Mouse (Mus musculus) right cerebral cortex, adult 18-20 months (tissue): ENCODE measurements at regions not wholly inside any gene's neighbourhood (a gene's known extent, or its start where the extent isn't known, plus 50 kb on each side); places are given as distances from the start of the nearest gene placed in this dataset.
A peak's percentile ranks its signal among the peaks of the same experiment; 100 is the strongest.

ENCODE experiments used
- DNase-seq: peaks from one replicate; pipeline ENCODE4 v3.0.0; 2022; ENCODE audit warnings: mixed read lengths

DNA sequence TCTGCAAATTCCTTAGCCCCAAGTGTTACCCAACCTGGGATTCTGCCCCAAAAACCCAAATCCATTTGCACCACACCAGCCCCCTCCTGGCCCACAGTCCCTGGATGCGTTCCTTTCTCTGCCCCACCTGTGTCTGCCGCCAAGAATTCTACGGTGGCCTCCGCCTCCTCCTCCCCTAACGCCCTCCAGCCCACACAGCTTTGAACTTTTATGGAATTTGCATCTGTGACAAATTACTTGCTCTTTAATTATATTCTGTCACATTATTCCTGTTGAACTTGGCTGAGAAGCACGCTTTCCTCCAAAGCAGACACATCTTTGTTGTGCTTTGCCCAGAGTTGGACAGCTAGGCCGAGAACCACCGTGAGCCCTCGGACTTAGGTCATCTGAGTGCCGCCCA lies 131.8 kb upstream of the Cops8 start:
- DNase-seq: no peak

DNA sequence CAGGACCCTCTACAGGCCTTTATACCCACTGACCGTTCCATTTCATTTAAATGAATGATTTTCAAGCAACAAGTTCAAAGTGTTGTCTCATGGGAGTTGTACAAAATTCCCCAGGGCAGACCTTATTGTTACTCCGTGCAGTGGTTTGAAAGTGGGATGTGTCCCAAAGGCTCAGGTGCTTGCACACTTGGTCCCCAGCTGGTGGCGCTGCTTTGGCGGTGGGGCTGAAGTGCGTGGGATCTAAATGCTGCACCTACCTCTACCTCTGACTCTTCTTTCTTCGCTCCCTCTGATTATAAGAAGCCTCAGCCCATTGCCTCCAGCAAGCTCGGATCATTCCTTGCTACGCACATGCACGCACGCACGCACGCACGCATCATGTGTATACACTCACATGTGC lies 131.0 kb upstream of the Cops8 start:
- DNase-seq: no peak

DNA sequence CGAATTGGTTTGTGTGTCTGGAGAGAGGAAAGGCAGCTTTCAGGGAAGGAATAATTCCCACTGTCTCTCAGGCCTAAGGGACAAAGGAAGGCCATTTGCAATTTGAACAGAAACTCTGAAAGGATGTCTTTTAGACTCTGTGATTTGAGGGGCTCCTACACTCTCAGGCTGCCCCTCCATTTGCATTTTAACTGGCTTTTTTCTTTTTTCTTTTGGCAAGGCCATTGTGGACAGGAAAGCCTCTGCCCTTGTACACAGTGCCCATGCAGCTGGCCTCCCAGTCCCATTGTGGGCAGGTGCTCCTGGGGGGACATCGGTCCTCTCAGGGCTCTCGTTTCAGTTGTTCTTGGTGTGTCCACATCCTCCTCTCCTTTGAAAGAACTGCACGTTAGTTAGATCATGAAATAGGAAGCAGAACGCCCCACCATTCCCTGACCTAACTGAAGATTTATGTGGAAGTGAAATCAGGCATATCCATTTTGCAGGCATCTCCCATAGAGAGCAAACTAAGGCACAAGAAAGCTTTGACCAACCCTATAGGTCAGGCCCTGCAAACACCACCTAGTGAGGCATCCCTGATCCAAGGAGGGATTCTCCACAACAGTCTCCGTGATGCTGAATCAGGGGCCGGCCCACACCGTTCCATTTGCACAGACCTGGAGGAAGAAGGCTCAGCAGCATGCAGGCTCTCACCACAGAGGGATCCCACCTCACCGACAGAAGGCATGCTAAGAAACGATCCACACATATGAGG lies 127.5 kb upstream of the Cops8 start:
- no peak for DNase-seq

DNA sequence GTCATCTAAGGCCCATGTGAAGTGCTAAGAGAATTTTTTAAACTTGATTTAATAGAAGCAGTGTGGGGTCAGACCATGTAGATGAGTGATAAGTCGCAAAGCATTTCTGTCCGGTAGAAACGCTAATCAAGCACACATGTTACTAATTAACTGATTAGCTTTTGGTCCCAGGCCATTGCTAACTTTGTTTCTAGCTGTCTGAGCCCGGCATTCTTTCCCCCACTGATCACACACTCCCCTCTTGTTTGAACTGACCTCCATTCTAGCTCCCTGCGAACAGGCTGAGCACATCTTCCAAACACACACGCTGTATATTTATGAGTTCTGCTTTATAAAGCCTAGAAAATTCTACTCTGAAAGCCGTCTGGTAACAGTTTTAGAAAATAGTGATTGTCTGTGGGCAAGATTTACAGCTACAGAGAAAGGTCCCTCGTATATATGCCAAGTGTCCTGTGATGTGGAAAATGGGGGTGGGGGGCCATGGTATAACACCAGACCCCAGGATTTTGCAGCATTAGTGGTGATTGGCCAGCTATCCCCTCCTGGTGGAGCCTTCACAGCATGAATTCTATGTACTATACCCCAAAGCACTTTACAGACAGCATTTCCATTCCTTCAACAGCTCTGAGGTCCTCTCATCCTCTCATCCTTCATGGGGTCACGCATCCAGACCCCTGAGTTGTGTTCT lies 126.1 kb upstream of the Cops8 start:
- no peak for DNase-seq

DNA sequence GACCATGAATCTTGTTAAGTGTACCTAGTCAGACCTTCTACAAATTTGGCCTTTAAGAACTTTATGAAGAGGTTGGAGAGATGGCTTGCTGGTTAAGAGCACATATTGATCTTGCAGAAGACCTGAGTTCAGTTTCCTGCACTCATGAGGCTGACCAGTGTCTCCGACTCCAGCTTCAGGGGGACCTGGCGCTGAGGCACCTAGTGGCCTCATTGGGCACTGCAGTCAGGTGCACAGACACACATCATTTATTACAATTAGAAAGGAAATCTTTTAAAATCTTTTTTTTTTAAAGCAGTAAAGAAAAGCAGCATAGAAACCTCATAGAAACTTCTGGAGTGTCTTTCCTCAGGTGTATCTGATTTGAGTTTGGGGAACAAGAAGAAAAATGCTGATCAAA lies 123.9 kb upstream of the Cops8 start:
- no peak for DNase-seq

DNA sequence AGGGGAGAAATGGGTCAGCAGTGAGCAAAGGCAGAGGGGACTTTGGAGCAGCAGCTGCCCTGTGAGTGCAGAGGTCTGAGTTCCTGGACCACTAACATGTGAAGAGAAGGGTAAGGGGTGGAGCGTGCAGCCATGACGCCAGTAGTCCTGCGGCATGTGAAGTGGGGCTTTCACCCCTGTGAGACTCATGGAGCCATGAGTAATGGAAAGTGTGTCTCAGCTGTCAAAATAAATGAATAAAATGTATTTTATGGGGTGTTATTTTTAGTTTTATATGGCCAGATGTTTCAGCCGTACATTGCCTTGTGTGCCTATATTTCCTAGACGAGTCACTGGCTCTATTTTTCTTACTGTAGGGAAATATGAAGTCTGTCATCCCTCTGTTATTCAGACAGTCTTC lies 121.5 kb upstream of the Cops8 start:
- no peak for DNase-seq

DNA sequence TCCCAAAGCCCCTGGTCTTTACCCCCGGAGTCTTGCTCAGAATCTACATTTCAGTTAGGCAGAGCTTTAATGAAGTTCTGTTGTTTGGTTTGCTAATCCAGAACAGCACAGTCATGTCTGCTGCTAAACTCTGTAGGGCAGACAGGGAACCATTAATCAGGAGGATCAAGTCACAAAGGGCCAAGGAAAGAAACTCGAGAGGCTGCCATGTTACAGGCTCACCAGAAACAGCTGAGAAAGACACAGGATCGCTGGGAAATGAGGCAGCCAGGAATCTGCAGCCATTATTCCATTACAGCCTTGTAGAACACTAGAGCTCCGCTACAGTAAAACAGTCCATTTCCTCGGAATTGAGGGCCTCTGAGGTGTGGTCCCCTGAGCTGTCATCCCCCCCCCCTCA lies 121.1 kb upstream of the Cops8 start:
- DNase-seq: no peak

DNA sequence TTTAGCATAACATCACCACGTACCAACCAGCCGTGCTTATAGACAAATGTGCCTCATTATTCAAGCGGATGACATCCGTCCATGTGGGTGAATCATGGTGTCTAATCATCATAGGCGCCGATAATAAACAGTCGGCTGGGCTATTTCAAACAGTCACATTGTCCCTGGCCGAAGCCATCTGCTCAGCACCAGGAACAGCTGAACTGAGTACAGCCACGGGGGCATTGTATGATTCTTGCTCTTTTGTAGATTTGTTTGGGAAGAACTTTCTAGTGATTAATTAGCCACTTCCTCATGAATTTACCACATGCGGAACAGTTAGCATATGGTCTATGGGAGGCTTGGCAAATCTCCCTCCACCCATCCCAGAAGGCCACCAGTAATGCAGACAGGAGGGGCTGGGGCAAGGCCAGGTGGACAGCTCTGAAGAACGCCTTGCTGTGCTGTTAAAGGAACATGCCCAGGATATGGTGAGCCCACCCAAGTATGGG lies 116.4 kb upstream of the Cops8 start:
- DNase-seq: peak; percentile 23

DNA sequence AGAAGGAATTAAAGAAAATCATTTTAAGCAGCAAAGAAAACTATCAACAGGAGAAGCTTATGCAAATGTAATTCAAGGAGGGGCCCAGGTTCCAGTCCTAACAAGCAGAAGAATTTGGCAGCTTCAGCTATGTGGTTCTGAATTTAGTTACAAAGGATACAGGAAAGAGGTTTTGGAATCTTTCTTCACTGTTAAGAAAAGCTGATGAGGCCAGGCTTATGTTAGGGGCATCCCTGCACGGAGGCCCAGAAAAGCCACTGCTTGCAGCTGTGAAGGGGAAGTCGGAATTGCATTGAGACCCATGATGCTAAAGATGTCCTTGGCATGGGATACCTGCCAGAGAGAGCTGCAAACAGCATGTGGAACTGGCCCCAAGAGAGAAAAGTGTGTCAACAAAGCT lies 114.9 kb upstream of the Cops8 start:
- DNase-seq: peak; percentile 11

DNA sequence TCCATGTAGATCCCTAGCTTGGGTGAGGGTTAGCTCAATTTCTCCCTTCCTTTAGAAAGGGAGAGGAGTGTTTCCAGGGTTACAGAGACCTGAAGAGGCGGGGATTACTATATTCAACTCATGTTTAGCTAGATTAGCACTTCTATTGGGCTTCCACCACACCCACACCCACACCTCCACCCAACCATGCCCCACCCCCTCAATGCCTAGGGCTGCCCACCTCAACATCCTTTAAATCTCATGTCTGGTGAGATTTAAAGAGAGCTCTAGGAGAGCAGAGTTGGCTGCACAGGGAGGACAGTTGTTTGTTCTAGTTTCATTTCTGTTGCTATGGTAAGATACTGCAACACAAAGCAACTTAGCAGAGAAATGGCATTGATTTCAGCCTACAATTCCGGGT lies 113.8 kb upstream of the Cops8 start:
- DNase-seq: peak; percentile 29

DNA sequence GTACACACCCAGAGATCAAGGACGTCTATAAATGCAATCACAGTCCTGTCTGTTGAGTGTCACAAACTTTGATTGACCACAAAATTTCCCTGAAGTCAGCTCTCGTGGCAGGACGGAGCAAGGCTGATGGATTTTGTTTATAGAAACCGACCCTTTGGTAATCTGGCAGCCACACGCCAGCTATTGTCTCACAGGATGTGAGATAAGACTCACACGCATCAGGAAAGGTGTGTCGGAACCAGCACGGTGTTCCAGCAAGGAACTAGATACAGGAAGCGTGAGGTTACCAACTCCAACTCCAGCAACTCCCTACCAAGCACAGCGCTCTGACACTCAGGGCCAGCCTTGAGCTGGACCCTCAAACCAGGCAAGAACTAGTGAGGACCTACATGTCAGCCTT lies 112.4 kb upstream of the Cops8 start:
- no peak for DNase-seq

DNA sequence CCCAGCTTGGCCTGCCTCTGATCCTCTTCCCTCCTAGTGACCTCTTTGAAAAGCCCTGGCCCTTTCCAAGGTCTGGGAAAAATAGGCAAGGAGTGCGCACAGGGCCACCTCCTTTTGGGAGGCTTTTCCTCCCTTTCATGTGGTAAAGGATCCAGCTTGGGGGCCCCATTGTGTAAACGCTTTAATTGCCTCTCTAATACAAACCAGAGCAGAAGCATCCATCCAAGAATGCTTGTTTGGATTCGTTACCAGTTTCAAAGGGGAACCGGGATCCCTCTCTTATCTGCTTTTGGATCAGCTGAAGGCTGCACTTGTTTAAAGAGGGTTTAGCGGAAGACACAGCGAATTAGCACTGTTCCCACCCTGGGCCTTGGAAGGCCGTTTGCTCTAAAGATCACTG lies 109.3 kb upstream of the Cops8 start:
- DNase-seq: no peak

DNA sequence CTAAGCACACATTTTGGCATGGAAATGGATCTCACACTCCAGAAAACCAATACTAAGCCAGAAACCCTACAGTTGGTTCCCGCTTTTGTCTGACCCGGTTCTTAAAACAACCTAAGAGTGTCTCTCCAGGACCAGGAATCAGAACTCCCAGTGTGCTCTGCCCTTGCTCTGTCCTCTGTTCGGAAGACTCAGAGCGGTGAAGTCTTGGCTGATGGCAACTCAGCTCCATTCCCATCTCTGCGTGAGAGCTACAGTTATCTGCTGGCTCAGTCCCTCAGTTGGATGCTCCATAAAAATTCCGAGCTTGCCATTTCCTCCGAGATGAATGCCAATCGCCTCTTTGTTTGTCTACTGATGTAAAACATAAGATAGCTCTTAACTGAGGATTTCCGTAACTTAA lies 107.6 kb upstream of the Cops8 start:
- no peak for DNase-seq

DNA sequence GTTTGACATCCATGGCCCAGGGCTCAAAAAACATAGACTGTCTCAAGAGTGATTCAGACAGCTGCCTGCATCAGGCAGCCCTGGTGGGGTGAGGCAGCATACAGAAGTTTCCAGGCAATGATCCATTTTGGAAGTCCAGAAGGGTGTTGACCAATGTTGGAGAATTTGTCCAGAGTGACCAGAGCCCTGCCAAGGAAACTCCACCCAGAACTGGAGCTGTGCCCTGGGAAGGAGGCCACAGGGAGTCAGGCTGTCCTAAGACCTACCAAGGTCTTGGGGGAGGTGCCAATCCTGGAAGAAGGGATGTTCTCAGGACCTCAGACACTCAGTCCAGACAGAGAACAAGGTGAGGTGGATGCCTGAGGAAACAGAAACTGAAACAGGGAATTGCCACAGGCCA lies 105.2 kb upstream of the Cops8 start:
- DNase-seq: no peak

DNA sequence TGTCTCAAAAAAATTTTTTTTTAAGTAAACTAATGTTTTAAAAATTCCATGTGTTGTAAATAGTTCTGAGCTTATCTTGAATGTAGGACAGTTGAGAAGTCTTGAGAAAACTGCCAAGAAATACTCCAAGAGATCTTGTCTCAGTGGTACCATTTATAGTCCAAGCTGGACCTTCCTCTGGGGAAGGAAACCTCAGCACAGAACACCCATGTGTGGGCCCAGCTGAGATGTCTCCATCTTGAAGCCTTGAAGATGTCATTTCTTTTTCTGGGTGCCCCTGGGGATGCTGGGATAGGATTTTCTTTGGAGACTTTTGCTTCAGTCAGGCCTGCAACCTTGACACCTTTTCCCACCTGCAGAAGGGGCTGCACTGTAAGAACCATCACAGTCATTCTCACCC lies 101.4 kb upstream of the Cops8 start:
- no peak for DNase-seq

DNA sequence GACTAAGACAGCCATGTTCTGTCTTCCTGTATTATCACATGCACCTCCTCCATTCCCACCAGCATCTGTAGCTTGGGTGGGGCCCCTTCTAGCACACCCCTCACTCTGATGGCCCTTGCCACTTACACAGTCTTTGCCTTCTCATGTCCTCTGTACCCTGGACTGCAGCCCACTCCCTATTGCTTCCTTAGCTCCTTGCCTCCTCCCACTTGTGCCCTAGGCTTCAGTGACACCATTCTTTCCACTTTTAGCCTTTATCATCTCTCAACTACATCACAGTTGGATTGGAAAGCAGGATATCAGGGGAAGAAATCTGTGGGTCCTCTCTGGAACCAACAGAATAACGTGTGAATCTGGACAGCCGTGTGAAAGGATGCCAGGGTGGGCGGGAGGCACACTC lies 100.4 kb upstream of the Cops8 start:
- DNase-seq: no peak

DNA sequence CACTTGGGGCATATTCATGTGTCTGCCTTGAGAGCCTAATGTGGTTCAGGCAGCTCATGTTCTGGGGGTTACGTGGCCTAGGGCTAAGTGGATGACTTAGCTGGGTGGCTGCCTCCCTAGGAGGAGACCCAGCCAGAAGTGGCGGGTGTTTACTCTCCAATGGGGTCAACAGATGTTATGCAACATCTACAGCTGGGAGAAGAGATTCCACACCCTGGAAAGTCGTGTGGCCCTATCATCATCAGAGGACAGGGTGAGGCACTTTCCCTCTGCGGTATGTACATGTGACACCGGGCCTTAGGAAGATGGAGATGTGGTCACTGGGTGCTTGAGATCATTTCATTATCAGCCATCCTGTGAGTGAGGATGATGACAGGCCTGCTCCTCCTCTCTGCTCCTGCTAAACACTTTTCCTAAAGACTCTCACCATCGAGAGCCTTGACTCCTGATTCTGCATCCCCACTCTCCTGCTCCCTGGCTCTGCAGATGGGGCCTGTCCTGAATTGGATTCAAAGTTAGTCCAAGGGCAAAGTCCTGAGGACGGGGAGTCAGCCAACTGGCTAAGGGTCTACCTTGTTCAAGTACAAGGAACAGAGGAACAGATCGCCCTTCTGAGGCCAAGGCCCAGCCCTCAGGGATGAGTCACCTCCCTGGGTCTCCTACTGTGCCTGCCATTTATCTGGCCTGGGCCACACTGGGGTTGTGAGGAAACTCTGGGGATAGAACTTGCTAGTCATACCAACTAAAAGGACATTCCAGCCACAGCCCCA lies 99.8 kb upstream of the Cops8 start:
- no peak for DNase-seq

DNA sequence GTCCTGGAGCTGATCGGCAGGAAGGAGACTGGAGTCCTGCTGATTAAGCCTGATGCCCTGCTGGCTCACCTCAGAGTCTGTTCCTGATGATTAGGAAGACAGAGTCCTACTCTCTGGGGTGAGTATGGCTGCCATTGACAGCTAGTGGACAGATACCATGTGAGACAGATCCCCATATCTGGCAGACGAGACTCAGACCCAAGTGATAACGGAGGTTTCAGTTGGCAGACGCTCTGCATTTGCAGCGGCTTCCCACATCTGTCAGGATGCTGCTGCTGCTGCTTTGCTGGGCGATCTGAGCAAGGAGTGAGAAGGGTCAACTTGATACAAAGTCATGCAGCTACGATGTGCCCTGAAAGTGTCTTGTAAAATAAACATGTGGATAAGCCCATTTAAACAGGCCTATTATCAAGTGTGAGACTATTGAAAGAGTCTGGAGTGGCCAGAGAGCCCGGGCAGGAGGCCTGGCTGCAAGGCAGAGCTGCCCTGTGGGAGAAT lies 98.1 kb upstream of the Cops8 start:
- DNase-seq: no peak

DNA sequence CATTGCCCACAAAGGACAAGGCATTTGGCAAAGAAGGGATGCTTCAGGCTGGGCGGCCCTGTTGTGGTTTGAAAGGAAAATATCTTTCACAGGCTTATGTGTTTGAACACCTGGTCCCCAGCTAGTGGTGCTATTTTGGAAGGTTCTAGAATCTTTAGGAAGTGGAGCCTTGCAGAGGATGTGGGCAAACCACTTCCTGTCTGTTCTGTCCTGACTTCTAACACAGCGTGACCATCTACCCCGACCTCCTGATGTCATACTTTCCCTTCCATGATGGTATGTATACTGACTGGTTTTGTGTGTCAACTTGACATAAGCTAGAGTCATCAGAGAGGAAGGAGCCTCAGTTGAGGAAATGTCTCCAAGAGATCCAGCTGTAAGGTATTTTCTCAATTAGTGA lies 97.2 kb upstream of the Cops8 start:
- no peak for DNase-seq

DNA sequence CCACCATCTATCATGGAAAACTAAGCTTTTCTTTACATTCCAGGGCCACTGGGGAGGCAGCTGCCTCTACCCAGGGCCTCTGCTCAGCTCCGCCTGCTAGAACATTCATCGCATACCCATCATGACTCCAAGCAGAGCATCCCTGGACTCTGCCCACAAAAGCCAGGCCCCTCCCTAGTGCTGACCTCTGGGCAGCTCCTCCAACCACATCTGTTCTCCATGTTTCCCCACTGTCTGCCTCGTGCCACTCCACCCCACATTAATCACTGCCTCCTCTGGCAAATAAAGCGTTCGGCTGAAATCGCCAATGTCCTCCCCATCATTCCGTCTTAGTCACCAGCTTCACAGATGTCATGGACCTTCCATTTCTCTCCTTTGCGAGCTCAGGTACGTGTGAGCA lies 96.2 kb upstream of the Cops8 start:
- DNase-seq: no peak

DNA sequence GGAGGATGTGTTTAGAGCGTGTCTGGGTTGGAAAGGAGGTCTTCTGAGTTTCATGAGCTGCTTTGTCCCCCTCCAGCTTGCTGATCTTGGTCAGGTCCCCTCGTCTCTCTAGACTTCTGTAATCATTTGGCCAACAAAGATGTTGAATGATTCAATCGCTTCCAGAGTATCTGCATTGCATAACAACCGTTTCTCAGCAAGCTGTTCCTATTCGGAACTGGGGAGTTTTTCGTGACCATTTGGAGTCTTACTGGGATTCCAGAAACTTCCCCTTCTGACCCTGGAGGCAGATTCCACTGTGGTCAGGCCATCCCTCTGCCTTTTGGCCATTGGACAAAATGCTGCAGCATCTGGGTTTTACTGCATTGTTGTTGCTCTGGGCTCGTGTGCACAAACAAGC lies 93.4 kb upstream of the Cops8 start:
- DNase-seq: no peak

DNA sequence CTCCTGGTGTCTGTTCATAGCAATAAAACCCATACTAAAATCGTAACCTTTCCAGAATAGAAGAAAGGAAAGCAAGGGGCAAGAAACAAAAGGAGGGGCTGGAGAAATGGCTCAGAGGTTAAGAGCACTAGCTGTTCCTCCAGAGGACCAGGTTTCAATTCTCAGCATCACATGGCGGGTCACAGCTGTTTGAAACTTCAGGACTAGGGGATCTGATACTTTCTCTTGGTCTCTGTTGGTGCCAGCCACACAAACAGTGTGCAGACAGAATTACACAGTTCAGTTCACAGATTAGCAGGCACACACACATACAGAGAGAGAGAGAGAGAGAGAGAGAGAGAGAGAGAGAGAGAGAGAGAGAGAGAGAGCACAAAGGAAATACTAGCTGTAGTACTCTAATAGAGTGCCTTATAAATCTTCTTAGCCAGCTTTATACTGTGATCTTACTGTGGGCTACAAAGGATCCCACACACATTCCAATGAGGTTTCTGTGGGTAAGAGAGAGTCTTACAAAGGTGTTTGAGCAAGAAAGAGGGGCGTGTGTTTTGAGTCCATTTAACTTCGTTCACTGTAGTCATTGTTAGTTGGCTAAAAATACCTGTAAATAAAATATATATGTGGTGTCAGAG lies 89.2 kb upstream of the Cops8 start:
- no peak for DNase-seq

DNA sequence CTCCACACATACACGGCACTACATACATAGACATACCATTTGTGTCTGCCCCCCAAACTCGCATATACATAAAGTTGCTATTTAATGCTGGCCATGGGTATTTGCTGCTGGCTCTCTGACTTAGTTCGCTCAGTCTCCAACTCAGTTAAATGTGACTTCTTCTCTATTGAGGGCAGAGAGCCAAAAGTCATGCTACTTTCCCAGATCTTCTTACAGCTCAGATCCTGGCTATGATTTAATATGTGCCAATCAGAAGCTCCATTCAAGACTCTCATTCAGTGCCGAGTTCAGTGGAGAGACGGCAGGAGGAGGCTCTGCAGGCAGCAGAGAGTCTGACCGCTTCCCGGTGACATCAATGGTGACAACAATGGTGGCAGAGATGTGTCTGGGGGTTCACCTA lies 88.6 kb upstream of the Cops8 start:
- DNase-seq: no peak
